Mouse (Mus musculus) spleen, postnatal 36 days (tissue): ENCODE results near the gene Selenon.
A peak's percentile ranks its signal among the peaks of the same experiment; 100 is the strongest.

ENCODE experiments used
- DNase-seq, 2 experiments: peaks; one replicate each; pipeline ENCODE4 v3.0.0; 2022; ENCODE audit warnings: low spot score in 2 of 2, mixed read lengths in 1 of 2

Selenon gene

GRCm38 (mm10) chr4:134578407-134578806 lies 26.4 kb upstream of the Selenon start:
- DNase-seq, result no peak

- DNase-seq, result no peak
Observed at GRCm38 (mm10) chr4:134577281-134577680, 25.3 kb upstream of the Selenon start.

- no peak for DNase-seq
Observed at GRCm38 (mm10) chr4:134575486-134575885, 23.5 kb upstream of the Selenon start.

- no peak for DNase-seq
Observed at GRCm38 (mm10) chr4:134572449-134573300, 20.7 kb upstream of the Selenon start.

GRCm38 (mm10) chr4:134570704-134571451 lies 18.9 kb upstream of the Selenon start:
- DNase-seq, result no peak

GRCm38 (mm10) chr4:134569831-134570230 lies 17.9 kb upstream of the Selenon start:
- DNase-seq, result no peak

- no peak for DNase-seq
Observed at GRCm38 (mm10) chr4:134569205-134569604, 17.2 kb upstream of the Selenon start.

GRCm38 (mm10) chr4:134567377-134568226 lies 15.6 kb upstream of the Selenon start:
- DNase-seq, result no peak

GRCm38 (mm10) chr4:134564093-134564492 lies 12.1 kb upstream of the Selenon start:
- no peak for DNase-seq

GRCm38 (mm10) chr4:134563624-134564023 lies 11.7 kb upstream of the Selenon start:
- no peak for DNase-seq

- no peak for DNase-seq
Observed at GRCm38 (mm10) chr4:134562014-134562413, 10.0 kb upstream of the Selenon start.

- DNase-seq, result no peak
Observed at GRCm38 (mm10) chr4:134560699-134561098, 8.7 kb upstream of the Selenon start.

- no peak for DNase-seq
Observed at GRCm38 (mm10) chr4:134559154-134559553, 7.2 kb upstream of the Selenon start.

- DNase-seq, result no peak
Observed at GRCm38 (mm10) chr4:134558570-134559113, 6.7 kb upstream of the Selenon start.

- peak; percentile 21 to 37 for DNase-seq
Observed at GRCm38 (mm10) chr4:134557626-134558249, 5.8 kb upstream of the Selenon start.

GRCm38 (mm10) chr4:134555956-134556580 lies 4.1 kb upstream of the Selenon start:
- no peak for DNase-seq

GRCm38 (mm10) chr4:134553631-134554030 lies 1.7 kb upstream of the Selenon start:
- DNase-seq, result no peak

- DNase-seq, result no peak
Observed at GRCm38 (mm10) chr4:134549899-134550298, 2.1 kb downstream of the Selenon start.

GRCm38 (mm10) chr4:134548169-134548938 lies 3.6 kb downstream of the Selenon start:
- DNase-seq, result no peak
